Mouse (Mus musculus): ENCODE measurements around the gene Azin2. TPM values are rescaled to one million over a fixed set of nuclear protein-coding genes. Genes with fewer than 3 reads are reported as not detected.

Azin2 gene
- total RNA-seq, 2 experiments from 2014 or later = 2.2 to 2.6 TPM

DNA sequence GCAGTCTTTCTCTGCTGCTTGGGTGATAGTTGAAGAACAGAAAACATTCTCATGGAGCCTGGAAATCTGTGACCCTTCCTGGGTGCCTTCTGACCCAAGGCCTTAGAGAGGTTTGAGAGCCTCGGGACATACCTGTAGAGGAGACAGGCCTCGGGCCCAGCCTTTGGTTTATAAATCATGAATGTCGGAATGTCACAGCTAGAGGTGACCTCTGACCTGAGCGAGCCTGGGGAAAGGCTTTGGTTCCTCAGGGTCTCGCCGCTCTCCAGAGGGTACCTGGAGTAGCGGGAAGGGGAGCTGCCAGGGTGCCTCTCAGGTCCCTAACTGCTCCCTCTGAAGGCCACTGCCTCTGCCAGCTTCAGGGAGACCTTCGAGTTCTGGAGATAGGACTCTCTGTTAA, 57.0 kb downstream of the Azin2 start:
- DNase-seq = no peak
- intact Hi-C loops (cut with DNase I) = no loop called here

DNA sequence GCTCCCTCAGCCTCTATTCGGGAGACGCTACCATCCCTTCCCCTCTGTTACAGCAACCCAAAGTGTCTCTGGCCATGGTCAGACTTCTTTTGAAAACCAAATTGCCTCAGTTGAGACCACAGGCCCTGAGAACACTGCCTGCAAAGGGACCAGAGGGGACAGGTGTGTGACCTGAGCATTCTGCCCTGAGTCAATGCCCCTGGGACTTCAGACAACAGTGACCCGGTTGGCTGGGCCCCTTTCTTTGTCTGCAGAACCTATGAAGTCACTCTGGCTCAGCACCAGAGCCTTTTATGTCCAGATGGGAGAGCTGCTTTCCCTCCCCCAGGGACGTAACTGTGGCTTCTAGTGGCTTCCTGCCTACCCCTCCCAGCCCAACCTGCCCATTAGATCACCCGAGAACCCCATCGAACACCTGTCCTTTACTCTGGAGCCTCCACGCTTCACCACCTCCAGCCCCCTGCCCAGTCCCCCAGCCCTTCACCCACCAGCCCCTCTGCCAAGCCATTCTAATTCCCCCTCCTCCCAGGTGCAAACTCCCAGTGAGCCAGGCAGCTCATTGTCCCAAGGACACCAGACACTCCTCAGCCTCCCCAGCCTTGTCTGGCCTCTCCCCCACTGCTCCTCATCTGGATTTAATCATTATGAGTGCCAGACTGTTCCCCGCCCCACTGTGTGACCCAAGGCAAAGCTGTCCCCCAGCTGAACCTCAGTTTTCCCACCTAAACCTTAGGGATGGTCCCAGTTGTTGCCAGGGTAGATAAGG, 58.0 kb downstream of the Azin2 start:
- intact Hi-C loops (cut with DNase I) = no loop called here
- DNase-seq = no peak

DNA sequence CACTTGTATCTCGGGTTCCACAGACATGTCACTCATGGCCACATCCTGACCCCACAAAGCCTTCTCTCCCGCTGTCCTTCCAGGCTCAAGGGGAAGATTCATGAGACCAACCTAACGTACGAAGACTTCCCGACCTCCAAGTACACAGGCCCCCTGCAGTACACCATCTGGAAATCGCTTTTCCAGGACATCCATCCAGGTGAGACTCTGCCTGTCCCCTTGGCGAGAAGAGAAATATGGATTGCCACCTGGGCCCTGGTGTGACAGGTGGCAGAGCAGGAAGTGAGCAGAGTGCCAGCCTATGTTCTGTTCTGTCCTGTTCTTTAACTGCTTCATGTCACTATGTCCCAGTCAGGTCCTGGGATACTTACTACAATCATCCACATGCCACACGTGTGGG, 59.9 kb downstream of the Azin2 start:
- intact Hi-C loops (cut with DNase I) = no loop called here
- no peak for DNase-seq

DNA sequence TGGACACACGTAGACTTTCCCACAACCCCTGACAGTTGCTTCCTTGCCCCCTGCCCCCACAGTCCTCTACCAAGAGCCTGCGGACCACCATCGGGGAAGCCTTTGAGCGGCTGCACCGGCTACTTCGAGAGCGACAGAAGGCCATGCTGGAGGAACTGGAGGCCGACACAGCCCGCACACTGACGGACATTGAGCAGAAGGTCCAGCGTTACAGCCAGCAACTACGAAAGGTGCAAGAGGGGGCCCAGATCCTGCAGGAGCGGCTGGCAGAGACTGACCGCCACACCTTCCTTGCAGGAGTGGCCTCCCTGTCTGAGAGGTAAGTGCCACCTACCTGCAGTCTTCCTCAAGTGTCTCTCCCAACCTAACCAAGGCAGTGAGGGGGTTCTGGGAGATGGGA, 61.8 kb downstream of the Azin2 start:
- intact Hi-C loops (cut with DNase I) = no loop called here
- DNase-seq = no peak

DNA sequence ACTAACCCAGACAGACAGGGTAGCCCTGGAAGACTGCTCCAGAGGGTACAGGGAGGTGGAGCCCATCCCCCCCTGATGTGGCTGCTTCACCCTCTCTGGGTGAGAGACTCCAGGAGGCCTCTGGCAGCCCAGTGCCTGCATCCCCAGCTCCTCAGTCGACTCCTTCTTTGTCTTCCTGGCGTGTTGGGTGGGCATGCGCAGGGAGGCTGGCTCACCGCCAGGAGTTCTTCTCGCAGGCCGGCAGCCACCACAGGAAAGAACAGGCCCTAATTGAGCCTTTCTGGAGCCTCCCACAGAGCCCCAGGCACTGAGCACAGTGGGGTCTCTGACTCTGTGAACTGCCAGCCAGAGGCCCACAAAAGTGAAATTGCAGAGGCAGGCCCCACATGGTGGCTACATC, 62.9 kb downstream of the Azin2 start:
- intact Hi-C loops (cut with DNase I) = no loop called here
- peak; percentile 29 to 39 for DNase-seq

DNA sequence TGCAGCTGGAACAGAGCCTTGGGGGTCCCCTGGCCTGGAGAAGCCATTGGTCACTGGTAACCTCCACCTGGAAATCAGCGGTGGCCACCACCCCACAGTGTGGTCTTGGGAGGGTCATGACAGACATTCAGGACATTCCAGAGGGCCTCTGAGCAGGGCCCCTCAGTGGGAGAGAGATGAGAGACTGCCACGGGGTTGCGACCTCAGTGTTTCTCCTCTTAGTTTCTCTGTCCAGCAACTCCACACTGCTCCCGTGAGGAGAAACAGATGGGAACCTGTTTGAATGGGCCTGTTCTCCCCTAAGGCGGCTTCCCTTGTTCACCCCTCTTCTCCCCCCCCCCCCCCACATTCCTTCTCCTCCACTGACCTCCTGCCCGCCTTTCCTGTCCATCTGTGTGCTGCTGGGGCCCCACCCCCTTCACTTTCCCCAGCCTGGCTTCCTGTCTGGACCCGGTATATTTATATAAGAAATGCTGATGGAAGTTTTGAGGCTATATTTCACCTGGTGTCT, 64.3 kb downstream of the Azin2 start:
- intact Hi-C loops (cut with DNase I) = no loop called here
- DNase-seq = no peak

DNA sequence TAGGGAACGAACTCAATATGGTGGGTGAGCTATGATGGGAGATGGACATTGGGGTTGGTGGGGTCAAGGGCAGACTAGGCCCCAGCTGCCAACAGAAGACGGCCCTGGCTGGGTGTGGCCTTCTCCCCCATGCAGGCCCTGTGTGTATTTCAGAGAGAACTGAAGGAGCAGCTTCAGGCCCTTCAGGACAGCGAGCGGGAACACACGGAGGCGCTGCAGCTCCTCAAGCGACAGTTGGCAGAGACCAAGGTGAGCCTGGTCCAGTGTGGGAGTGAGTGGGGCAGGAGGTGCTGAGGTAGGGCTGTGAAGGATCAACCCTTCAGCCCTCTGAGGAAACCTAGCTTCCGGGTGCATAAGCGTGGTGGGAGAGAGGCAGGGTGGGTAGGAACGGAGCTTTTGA, 65.6 kb downstream of the Azin2 start:
- no peak for DNase-seq
- intact Hi-C loops (cut with DNase I) = no loop called here

DNA sequence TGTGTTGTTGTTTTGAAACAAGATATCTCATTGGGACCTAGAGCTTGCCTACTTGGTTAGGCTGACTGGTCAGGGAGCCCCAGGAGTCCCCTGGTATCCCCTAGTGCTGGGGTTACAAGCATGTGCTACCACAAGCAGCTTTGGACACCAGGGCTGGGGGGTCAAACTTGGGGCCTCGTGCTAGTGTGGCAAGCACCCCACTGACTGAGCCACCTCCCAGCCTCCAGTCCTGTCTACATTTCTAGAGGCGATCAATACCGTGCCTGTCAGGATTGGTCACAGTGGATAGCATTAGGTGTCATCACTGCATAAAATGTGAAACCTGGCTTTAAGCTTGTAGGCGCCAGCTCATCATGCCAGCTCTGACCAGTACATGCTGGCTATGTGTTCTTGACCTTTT, 66.4 kb downstream of the Azin2 start:
- intact Hi-C loops (cut with DNase I) = no loop called here
- DNase-seq = no peak

DNA sequence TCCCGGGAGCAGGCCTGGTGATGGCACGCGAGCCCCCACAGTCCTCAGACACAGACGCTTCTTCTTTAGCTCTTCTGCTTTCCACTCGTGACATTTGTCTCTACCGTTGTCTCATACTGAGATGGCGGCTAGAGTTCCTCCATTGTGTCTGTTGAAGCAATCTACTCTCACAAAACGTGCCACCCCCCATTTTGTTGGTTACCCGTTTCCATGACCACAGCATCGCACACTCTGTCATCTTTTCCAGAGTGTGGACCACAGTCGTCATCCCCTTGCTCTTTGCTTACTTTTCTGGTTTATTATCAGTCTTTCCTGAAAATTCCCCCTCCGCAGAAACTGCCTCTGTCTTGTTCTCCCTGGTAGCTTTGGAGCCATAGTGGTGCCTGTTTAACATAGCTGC, 68.1 kb downstream of the Azin2 start:
- intact Hi-C loops (cut with DNase I) = no loop called here
- DNase-seq = no peak

DNA sequence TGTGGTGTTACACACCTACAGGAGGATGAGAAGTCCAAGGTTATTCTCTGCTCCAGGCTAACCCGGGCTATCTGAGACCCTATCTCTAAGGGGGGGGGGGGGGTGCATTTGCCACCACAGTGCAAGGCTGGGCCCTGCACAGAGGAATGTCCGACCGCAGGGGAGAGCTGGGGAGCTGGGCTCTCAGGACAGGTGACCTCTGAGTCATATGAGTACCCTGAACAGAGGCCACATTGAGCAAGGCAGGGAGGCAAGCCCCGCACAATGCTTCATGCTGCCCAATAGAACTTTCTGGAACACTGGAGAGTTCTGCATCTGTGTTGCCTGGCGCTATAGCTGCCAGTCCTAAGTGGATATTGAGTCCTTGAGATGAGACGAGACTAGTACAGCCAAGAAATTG, 70.1 kb downstream of the Azin2 start:
- no peak for DNase-seq
- intact Hi-C loops (cut with DNase I) = no loop called here

DNA sequence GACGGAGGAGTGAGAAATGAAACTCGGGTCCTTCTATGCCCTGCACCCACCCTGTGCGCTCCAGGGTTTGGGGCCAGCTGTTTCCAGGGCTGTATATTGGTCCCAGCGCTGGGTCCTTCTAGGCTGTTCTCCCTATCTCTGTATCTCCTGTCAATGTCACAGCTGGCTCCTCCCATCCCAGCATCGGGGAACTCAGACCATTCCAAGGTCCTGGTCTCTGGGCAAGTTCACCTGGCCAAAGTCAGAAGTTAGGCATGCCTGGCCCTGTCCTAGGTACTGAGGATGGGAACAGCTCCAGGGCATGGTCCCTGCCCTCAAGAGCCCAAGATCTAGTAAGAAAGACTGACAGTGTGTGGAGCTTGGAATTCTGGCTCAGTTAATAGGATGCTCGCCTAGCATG, 70.5 kb downstream of the Azin2 start:
- intact Hi-C loops (cut with DNase I) = no loop called here
- DNase-seq = no peak

DNA sequence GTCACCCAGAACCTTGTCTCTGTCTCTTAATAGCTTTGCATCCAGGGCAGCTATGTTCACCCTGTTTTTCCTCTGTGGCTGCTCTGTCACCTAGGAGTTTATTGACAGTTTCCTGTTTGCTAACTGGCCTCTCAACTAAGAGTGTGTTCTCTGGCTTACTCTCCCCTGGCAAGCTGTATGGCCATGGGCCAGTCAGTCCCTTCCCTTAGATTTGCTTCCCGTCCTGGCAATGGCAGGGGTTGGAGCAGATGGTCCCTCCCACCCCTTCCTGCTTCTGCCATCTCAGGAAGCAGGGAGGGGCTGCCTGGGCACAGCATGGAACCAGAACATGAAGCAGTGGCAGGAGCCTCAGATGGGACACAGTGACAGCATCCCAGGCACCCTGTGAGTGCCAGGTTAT, 71.1 kb downstream of the Azin2 start:
- intact Hi-C loops (cut with DNase I) = no loop called here

DNA sequence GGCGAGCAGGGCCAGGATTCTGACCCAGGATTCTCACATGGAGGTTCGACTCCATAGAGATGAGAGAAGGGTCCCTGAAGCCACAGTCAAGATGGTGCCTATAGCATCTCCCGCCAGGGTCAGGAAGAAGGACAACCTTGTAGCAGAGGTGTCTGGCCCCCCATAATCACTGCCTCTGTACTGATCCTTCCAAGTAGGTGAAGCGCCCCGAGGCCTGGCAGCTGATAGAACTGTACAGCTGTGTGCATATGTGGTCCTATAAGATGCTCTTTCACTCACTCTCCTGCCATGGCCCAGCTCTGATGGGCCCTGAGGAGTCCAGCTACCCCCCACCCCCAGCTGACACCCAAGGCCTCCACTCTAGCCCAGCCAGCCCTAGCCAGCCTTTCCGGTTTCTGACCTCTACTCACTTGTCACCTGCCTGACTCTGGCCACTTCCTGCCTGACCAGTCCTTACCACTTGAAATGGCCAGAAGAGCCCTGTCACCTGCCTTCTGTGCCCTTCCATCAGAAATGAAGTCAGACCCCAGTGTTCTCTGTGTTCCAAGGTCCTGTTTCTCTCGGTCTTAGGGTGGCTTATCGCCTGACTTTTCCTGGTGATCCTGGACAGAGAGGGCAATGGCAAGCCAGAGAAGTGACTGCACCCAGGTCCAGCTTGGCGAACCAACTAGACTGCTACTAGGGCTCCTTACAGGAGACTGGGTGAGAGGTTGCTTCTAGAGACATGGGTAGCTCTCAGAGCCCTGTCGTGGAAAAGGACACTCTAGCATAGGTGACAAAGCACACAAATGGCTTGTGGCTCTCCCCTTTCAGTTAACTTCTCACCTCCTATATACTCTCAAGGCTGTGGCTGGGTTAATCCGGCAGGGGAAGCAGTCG, 72.3 kb downstream of the Azin2 start:
- intact Hi-C loops (cut with DNase I) = no loop called here
- no peak for DNase-seq

More for the DNA sequence above, 71.1 kb downstream of the Azin2 start:
- no peak for DNase-seq

DNA sequence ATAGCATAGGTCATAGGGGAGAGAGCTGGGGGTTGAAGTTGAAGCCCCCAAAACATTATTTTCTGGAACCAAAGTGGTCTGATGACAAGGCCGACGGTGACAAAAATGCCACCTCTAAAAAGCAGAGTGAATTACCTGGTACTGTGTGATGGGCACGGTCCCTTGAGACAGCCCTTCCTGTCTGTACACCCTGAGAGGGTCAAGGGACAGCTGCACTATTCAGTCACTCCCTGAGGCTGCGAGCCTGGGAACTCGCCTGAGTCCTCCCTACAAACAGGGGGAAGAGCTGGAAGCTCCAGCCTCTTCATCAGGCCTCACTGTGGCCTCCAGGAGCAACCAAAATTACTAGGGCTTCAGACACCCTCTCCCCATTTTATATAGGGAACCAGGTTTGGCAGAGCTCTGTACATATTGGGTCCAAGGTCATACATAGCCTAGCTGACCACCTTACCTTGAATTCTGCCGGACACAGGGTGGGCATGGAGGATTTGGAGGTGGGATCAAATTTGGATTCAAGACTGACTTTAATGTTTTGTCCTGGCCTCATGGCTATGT, 73.7 kb downstream of the Azin2 start:
- no peak for DNase-seq
- intact Hi-C loops (cut with DNase I) = no loop called here

DNA sequence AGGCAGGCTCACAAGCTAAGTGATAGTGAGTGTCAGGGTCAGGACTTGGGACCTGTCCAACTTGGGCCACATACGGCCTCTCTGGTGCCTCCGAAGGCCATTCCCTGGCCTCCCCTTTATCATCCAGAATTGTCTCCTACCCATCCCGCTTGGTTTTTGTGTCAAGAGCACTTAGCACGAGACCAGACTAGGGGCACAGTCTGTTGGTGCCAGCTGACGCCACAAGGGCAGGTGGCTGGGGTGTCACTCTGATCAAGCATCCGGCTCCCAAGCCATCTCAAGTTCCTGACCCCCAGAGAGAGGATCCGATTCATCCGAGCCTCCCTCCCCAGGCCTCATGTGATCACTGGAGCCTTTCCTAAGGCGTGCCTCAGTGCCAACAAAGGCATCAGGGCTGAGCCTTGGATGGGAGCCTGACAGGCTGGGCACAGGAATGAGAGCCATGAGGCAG, 74.6 kb downstream of the Azin2 start:
- intact Hi-C loops (cut with DNase I) = no loop called here
- DNase-seq = no peak

DNA sequence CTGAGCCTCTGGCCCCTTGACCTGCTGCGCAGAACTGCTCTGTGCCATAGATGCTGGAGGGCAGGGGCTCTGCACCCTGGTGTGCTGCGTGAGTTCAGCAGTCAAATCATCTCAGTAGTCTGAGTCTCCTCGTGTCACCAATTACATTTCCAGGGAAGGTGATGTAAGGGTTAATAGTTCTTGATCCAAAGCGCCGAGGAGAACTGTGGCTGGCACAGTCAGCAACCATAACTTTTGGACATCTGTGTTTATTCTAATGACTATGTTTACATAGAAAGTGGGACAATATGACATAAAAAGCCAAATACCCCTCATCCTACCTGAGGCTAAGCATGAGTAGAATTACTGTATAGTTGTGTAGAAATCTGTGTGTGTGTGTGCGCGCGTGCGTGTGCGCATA, 75.2 kb downstream of the Azin2 start:
- intact Hi-C loops (cut with DNase I) = no loop called here
- no peak for DNase-seq

DNA sequence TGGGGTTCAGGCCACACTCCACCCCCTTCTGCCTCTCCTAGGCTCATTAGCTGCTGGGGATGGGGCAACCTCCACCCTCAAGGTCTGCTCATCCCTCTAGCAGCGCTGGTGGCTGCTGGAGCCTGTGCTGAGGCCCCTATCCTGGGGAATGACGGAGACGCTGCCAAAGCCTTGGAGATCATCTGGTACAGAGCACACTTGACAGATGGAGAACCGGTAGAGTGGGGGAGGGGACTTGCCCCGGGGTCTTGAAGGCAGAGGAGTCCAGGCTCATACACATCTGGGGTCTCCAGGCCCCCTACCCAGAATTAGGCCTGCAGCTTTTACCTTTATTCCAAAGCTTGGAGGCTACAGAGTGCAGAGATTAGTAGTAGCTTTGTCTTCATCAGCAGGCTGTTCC, 75.7 kb downstream of the Azin2 start:
- intact Hi-C loops (cut with DNase I) = no loop called here
- DNase-seq = no peak

DNA sequence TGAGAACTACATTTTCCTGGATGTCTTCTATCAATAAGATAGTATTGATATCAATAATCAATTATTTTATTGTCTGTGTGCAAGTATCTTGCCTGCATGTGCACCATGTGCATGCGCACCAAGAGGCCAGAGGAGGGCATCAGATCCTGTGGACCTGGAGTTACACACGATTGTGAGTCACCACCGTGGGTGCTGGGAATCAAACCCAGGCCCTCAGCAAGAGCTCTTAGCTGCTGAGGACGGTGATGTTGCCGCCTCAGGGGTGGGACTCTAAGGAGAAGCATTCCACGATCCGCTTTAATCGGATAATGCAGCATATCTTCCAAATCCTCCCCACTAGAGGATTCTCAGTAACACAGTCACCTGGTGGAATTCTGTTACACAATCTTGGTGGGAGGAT, 76.7 kb downstream of the Azin2 start:
- intact Hi-C loops (cut with DNase I) = no loop called here
- DNase-seq = no peak

DNA sequence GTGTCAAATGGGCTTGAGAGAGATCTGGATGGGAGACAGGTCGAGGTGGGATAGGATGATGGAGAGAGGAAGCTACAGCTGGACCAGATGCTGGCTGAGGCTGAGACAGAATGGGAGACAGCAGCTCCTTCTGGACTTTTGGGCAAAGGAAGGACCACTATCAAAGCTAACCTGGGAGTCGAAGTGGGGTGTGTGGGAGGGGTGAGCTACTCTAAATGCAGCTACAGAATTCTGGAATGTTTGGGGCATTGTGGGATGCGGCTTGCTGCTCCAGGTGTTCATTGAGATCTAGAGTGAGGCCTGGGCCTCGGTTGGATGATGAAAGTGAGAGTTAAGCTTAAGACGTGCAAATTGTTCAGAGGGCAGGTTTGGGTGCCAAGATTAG, 77.5 kb downstream of the Azin2 start:
- intact Hi-C loops (cut with DNase I) = no loop called here
- no peak for DNase-seq

DNA sequence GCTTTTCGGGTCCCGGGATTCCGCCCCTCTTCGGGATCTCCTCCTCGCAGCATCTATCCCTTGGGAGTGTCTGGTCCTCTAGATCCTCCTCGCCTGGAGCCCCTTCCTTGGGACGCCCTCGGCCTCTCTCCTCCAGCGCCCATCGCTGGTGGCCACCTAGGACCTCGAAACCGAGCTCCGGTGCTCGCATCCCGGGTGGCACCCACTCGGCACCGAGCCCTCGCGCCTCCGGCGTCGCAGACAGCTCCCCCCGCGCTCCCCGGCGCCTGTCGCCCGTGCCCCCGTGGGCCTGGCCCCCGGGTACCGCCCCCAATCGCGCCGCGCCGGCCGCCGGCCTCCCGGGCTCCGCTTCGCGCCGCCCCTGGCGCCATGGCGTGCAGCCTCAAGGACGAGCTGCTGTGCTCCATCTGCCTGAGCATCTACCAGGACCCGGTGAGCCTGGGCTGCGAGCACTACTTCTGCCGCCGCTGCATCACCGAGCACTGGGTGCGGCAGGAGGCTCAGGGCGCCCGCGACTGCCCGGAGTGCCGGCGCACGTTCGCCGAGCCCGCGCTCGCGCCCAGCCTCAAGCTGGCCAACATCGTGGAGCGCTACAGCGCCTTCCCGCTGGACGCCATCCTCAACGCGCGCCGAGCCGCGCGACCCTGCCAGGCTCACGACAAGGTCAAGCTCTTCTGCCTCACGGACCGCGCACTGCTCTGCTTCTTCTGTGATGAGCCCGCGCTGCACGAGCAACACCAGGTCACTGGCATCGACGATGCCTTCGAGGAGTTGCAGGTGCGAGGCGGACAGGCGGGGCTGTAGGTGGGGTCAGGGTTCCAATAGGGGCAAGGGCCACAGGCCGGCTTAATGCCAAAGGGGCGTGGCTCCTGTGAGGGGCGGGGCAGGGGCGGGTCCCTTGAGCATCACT, 78.2 kb downstream of the Azin2 start:
- intact Hi-C loops (cut with DNase I) = no loop called here
- peak in 1 of 2 experiments; percentile 36 for DNase-seq
